Mouse (Mus musculus): ENCODE measurements around the gene Erfe. TPM values are rescaled to one million over a fixed set of nuclear protein-coding genes. Genes with fewer than 3 reads are reported as not detected.

Gene Erfe
- not detected in 2 replicates for polyA plus RNA-seq (2012; ENCODE audit: insufficient read depth, insufficient read length, low replicate concordance, missing spikeins)

GRCm38 (mm10) chr1:91366215-91367108 is at the start of gene Erfe:
Gene Erfe (plus strand): TSS chr1:91366430.
- H3K27ac ChIP-seq (ENCODE audit: insufficient read depth, low read depth, low read length) = no peak within 1 kb of the TSS
- peaks cover 17% of the 10 kb centered on the region for H3K4me1 ChIP-seq (ENCODE audit: control insufficient read depth, insufficient read depth, low read length)
- WGBS = 4% methylated on average over 65 of the region's 68 CpGs
- TF ChIP-seq POLR2A (IDR thresholded peaks at IDR 0.05; ENCODE audit: insufficient read depth, low read depth, low read length) = no peak
- peak; percentile 56 for TF ChIP-seq CTCF (IDR thresholded peaks at IDR 0.05; ENCODE audit: insufficient read depth, low read depth, low read length)
- H3K4me3 ChIP-seq (ENCODE audit: insufficient read depth, low read depth, low read length) = peak within 1 kb of the TSS; percentile 35

DNA sequence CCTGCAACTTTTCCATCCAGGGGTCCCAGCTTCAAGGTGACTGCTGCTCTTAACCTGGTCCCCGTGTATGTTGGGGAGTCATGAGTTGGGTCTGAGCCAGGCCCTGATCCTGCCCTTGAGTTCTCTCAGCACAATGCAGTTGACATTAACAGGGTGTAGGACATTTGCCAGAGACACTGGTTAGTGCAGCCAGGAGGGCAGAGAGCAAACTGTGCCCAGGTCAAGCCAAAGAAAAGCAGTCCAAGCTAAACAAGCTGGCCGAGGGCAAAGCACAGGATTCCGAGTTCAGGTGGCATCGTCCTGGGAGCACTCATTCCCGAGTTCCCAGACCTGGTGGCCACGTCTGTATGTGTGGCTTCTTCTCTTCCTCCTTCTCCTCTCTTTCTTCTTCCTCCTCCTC is 48.6 kb upstream of the Erfe start:
- no peak overlapping the region for H3K27ac ChIP-seq (ENCODE audit: insufficient read depth, low read depth, low read length)
- no peak for TF ChIP-seq CTCF (IDR thresholded peaks at IDR 0.05; ENCODE audit: insufficient read depth, low read depth, low read length)
- TF ChIP-seq POLR2A (IDR thresholded peaks at IDR 0.05; ENCODE audit: insufficient read depth, low read depth, low read length) = no peak
- no peak overlapping the region for H3K4me3 ChIP-seq (ENCODE audit: insufficient read depth, low read depth, low read length)
- peaks cover 5% of the 10 kb centered on the region for H3K4me1 ChIP-seq (ENCODE audit: control insufficient read depth, insufficient read depth, low read length)
- 86% methylated on average over 6 of the region's 6 CpGs for WGBS

DNA sequence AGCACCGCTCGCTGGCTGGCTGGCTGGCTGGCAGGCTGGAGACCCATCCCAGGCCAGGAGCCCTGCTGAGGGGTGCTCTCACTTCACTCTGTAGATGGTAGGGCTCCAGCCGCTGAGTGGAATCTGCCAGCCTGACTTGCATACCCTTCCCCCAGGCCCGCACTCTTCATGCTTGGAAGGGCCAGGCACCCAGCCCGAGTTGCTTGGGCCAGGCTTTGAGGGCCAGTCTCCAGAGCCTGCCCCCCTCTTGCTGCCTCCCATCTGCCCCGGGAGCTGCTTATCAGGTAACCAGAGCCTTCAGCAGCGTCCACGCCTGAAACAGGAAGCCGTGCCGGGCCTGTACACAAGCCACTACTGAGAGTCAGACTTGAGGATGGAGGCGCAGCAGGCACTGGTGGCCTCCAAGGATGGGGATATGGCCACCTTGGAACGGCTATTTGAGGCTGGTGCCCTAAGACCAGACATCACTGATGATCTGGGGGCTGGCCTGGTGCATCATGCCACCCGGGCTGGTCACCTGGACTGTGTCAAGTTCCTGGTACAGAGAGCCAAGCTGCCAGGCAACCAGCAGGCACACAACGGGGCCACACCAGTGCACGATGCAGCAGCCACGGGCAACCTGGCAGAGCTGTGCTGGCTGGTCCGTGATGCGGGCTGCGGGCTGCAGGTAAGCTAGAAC is 44.3 kb upstream of the Erfe start, which contains the start of gene Espnl:
TSS of gene Espnl (plus strand) at position 316 of the 679 bp plus-strand sequence.
- Histone ChIP-seq H3K27ac (ENCODE audit: insufficient read depth, low read depth, low read length) (no peak within 1 kb of the TSS), H3K4me1 (ENCODE audit: control insufficient read depth, insufficient read depth, low read length) (no peaks in the 10 kb centered on the region; the same call in 1 of the 2 replicates), H3K4me3 (ENCODE audit: insufficient read depth, low read depth, low read length) (no peak within 1 kb of the TSS)
- WGBS = 75% methylated on average over 19 of the region's 19 CpGs
- TF ChIP-seq CTCF (IDR thresholded peaks at IDR 0.05; ENCODE audit: insufficient read depth, low read depth, low read length) = no peak
- no peak for TF ChIP-seq POLR2A (IDR thresholded peaks at IDR 0.05; ENCODE audit: insufficient read depth, low read depth, low read length)

- Histone ChIP-seq H3K4me3 (ENCODE audit: insufficient read depth, low read depth, low read length) (no peak overlapping the region), H3K4me1 (ENCODE audit: control insufficient read depth, insufficient read depth, low read length) (no peaks in the 10 kb centered on the region), H3K27ac (ENCODE audit: insufficient read depth, low read depth, low read length) (no peak overlapping the region)
- TF ChIP-seq CTCF (IDR thresholded peaks at IDR 0.05; ENCODE audit: insufficient read depth, low read depth, low read length) (no peak), POLR2A (IDR thresholded peaks at IDR 0.05; ENCODE audit: insufficient read depth, low read depth, low read length) (no peak)
- 86% methylated on average over 2 of the region's 2 CpGs for WGBS
Observed at GRCm38 (mm10) chr1:91324646-91325045, 41.6 kb upstream of the Erfe start.

DNA sequence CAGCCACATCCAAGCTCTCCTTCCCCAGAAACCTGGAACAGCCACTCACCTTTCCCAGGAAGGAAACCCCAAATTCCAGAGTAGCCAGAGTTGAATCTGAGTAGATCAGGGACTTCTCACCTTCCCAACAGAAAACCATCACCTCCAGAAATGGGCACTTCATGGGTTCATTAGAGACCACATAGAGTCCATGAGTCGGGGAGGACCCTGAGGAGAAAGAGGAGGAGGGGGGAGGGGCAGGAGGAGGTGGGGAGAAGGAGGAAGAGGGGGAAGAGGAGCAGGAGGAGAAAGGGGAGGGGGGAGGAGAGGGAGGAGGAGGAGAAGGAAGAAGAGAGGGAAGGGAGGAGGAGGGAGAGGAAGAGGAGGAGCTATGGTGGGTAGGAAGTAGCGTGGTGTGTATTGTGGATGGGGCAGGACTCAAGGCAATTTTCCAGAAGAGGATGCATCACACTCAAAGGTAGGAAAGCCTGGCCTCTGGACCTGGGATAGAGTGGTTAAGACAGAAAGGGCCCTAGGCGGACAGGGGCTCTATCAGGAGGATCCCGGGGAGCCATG is 40.7 kb upstream of the Erfe start:
- 79% methylated on average over 4 of the region's 4 CpGs for WGBS
- TF ChIP-seq CTCF (IDR thresholded peaks at IDR 0.05; ENCODE audit: insufficient read depth, low read depth, low read length) (no peak), POLR2A (IDR thresholded peaks at IDR 0.05; ENCODE audit: insufficient read depth, low read depth, low read length) (no peak)
- no peaks in the 10 kb centered on the region for H3K4me1 ChIP-seq (ENCODE audit: control insufficient read depth, insufficient read depth, low read length)
- no peak overlapping the region for H3K27ac ChIP-seq (ENCODE audit: insufficient read depth, low read depth, low read length)
- no peak overlapping the region for H3K4me3 ChIP-seq (ENCODE audit: insufficient read depth, low read depth, low read length)

DNA sequence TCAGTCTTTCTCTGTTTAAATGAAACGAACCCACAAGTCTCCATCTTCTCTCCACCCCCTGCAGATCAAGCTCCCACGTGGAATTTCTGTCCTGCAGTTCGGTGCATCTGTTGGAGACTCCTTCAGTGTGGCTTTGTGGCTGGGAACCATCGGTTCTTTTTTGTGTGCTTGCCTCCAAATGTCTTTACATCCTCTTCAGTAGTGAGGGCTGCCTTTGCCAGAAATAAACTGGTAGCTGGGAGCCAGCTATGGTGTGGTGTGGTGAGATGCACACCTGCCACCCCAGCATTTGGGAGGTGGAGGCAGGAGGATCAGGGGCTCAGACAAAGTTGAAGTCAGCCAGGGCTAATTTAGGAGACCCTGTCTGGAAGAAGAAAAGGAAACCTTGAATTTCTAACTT is 34.1 kb upstream of the Erfe start:
- H3K27ac ChIP-seq (ENCODE audit: insufficient read depth, low read depth, low read length) = no peak overlapping the region
- peaks cover 8% of the 10 kb centered on the region for H3K4me1 ChIP-seq (ENCODE audit: control insufficient read depth, insufficient read depth, low read length)
- TF ChIP-seq POLR2A (IDR thresholded peaks at IDR 0.05; ENCODE audit: insufficient read depth, low read depth, low read length) = no peak
- no peak for TF ChIP-seq CTCF (IDR thresholded peaks at IDR 0.05; ENCODE audit: insufficient read depth, low read depth, low read length)
- no peak overlapping the region for H3K4me3 ChIP-seq (ENCODE audit: insufficient read depth, low read depth, low read length)
- WGBS = 27% methylated on average over 4 of the region's 4 CpGs

DNA sequence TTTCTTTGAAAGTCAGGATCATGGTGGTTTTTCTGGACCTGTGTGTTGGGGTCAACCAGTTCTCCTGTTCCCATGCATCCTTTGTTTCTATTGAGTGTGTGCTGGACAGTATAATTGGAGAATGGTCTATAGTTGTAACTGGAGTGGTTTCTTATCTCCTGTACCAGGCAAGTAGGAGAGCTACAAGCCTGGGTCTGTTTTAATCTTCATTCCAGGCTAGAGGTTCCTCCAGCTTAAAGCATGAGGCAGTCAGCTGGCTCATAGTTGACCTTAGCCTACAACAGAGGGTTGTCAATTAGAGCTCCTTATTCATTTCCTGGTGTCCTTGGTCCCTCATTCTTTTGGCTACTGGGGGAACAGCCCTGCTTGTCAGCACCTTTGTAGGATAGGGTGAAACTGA is 32.6 kb upstream of the Erfe start:
- Histone ChIP-seq H3K4me1 (ENCODE audit: control insufficient read depth, insufficient read depth, low read length) (peaks cover 8% of the 10 kb centered on the region), H3K27ac (ENCODE audit: insufficient read depth, low read depth, low read length) (no peak overlapping the region), H3K4me3 (ENCODE audit: insufficient read depth, low read depth, low read length) (no peak overlapping the region)
- TF ChIP-seq POLR2A (IDR thresholded peaks at IDR 0.05; ENCODE audit: insufficient read depth, low read depth, low read length) (no peak), CTCF (IDR thresholded peaks at IDR 0.05; ENCODE audit: insufficient read depth, low read depth, low read length) (no peak)

GRCm38 (mm10) chr1:91337355-91337754 is 28.9 kb upstream of the Erfe start:
- Histone ChIP-seq H3K27ac (ENCODE audit: insufficient read depth, low read depth, low read length) (no peak overlapping the region), H3K4me1 (ENCODE audit: control insufficient read depth, insufficient read depth, low read length) (no peaks in the 10 kb centered on the region), H3K4me3 (ENCODE audit: insufficient read depth, low read depth, low read length) (no peak overlapping the region)
- TF ChIP-seq CTCF (IDR thresholded peaks at IDR 0.05; ENCODE audit: insufficient read depth, low read depth, low read length) = no peak
- no peak for TF ChIP-seq POLR2A (IDR thresholded peaks at IDR 0.05; ENCODE audit: insufficient read depth, low read depth, low read length)
- WGBS = 90% methylated on average over 7 of the region's 7 CpGs

DNA sequence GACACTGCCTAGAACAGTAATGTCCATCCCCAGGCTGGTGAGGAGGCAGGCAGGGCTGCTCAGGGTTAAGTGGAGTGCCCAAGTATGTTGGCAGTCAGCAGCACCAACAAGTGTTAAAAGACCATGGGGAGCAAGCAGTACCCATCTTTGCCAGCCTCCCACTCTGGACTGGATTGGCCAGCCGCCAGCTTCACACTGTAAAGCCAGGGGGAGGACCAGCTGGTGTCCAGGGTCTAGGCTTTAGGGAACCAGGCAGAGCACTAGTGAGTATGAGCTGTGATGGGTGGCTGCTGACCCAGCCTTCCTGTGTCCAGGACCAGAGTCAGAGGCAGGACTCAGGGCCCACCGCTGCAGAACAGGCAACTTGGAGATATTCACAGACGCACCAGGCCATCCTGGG is 22.2 kb upstream of the Erfe start:
- no peak for TF ChIP-seq CTCF (IDR thresholded peaks at IDR 0.05; ENCODE audit: insufficient read depth, low read depth, low read length)
- Histone ChIP-seq H3K27ac (ENCODE audit: insufficient read depth, low read depth, low read length) (no peak overlapping the region), H3K4me1 (ENCODE audit: control insufficient read depth, insufficient read depth, low read length) (peaks cover 11% of the 10 kb centered on the region), H3K4me3 (ENCODE audit: insufficient read depth, low read depth, low read length) (no peak overlapping the region)
- 84% methylated on average over 3 of the region's 3 CpGs for WGBS

Data from olfactory bulb, adult 2 months (tissue).